Mouse (Mus musculus) embryonic facial prominence, embryonic 11.5 days (tissue): ENCODE measurements at regions not wholly inside any gene's neighbourhood (a gene's known extent, or its start where the extent isn't known, plus 50 kb on each side); places are given as distances from the start of the nearest gene placed in this dataset.

Experiments
- ATAC-seq: fragments of 200-750 bp; cut with Nextera tagmentation; replicated peaks from 2 replicates; pipeline ENCODE4 v1.8.0; 2017; ENCODE audit warnings: low read depth; ENCODE audit not compliant: insufficient number of reproducible peaks, low FRiP score, low TSS enrichment
- DNase-seq: peaks from one replicate; pipeline ENCODE4 v3.0.0-alpha.2; 2015; ENCODE audit warnings: low spot score
- H3K27ac ChIP-seq: fragments of 300-500 bp; sonication (generic); replicated peaks from 2 replicates; pipeline ENCODE4 v1.5.1; 2014; ENCODE audit warnings: mild to moderate bottlenecking, low read depth, low read length, control low read depth
- H3K27me3 ChIP-seq: fragments of 300-500 bp; sonication (generic); 2 replicates; pipeline ENCODE4 v1.6.1; 2014; ENCODE audit warnings: mild to moderate bottlenecking, low read length, moderate library complexity, mixed read lengths; ENCODE audit not compliant: control insufficient read depth, insufficient read depth
- H3K36me3 ChIP-seq: fragments of 300-500 bp; sonication (generic); replicated peaks from 2 replicates; pipeline ENCODE4 v1.6.1; 2014; ENCODE audit warnings: low read depth, mild to moderate bottlenecking, low read length, moderate library complexity, mixed read lengths; ENCODE audit not compliant: control insufficient read depth, insufficient read depth
- H3K4me1 ChIP-seq: fragments of 300-500 bp; sonication (generic); 2 replicates; pipeline ENCODE4 v1.6.1; 2014; ENCODE audit warnings: low read length, mixed read lengths; ENCODE audit not compliant: control insufficient read depth, insufficient read depth
- H3K4me2 ChIP-seq: fragments of 300-500 bp; sonication (generic); 2 replicates; pipeline ENCODE4 v1.6.1; 2014; ENCODE audit warnings: low read depth, mild to moderate bottlenecking, control low read depth, low read length, moderate library complexity
- H3K4me3 ChIP-seq: fragments of 300-500 bp; sonication (generic); 2 replicates; pipeline ENCODE4 v1.5.1; 2014; ENCODE audit warnings: low read depth, low read length, control low read depth
- H3K9ac ChIP-seq: fragments of 300-500 bp; sonication (generic); replicated peaks from 2 replicates; pipeline ENCODE4 v1.6.1; 2014; ENCODE audit warnings: mild to moderate bottlenecking, control low read depth, low read length
- H3K9me3 ChIP-seq: fragments of 300-500 bp; sonication (generic); replicated peaks from 2 replicates; pipeline ENCODE4 v1.6.1; 2016; ENCODE audit warnings: mild to moderate bottlenecking, low read length, inconsistent platforms, mixed read lengths; ENCODE audit not compliant: control insufficient read depth
- WGBS: fragments of 180-500 bp; shearing (Covaris S2); extraction: QIAGEN DNeasy Blood & Tissue Kit; methylation state at CpG from one replicate; pipeline ENCODE4 v1.1.7; 2014; 5-methylcytosine and 5-hydroxymethylcytosine counted together

DNA sequence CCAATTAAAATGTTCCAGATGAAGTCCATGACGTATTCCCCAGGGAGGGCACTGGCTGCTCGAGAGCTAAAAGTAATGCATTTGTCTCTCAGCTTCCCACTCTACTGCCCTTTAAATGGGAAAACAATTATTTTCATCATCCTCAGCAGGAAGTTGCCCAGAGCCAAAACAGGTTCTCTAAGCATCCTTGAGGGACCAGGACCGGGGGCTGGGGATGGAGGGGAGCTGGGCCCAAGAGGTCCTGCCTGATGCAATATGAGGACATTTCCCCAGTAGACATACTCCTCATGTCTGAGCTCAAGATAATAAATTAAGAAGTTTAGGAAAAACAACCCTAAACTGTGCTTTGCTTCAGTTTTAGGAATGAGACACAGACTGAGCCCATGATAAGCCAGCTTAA, 270.5 kb upstream of the Jarid2 start:
- Histone ChIP-seq H3K4me3 (no peak overlapping the region), H3K27me3 (no peaks in the 10 kb centered on the region), H3K36me3 (no peaks in the 10 kb centered on the region), H3K9ac (no peak overlapping the region), H3K27ac (no peak overlapping the region), H3K4me2 (no peak overlapping the region), H3K4me1 (no peaks in the 10 kb centered on the region), H3K9me3 (no peaks in the 10 kb centered on the region)
- ATAC-seq (no peak), DNase-seq (no peak)
- 35% methylated on average over 3 of the region's 3 CpGs for WGBS

DNA sequence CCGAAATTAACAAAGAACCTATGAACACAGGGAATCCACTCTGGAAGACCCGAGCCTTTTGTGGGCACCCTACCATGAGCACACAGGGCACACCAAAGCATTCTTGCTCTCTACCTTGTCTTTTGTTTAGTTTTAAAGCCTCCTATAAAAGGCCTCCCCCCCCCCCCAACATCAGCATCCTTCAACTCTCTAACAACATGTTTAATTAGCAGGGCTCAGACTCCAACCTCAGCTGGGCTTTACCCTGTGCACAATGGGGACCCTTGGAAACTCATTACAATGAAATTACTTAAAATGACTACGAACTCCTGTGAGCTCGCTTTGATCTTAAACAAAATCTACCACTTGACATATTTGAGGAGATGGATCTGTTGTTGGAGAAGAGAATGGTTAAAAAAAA, 270.1 kb upstream of the Jarid2 start:
- no peaks in the 10 kb centered on the region for H3K27me3 ChIP-seq
- ATAC-seq = no peak
- H3K27ac ChIP-seq = no peak overlapping the region
- no peaks in the 10 kb centered on the region for H3K9me3 ChIP-seq
- 56% methylated on average over 4 of the region's 4 CpGs for WGBS
- no peak overlapping the region for H3K4me3 ChIP-seq
- no peak overlapping the region for H3K4me2 ChIP-seq
- H3K36me3 ChIP-seq = no peaks in the 10 kb centered on the region
- H3K4me1 ChIP-seq = no peaks in the 10 kb centered on the region
- DNase-seq = no peak
- no peak overlapping the region for H3K9ac ChIP-seq

DNA sequence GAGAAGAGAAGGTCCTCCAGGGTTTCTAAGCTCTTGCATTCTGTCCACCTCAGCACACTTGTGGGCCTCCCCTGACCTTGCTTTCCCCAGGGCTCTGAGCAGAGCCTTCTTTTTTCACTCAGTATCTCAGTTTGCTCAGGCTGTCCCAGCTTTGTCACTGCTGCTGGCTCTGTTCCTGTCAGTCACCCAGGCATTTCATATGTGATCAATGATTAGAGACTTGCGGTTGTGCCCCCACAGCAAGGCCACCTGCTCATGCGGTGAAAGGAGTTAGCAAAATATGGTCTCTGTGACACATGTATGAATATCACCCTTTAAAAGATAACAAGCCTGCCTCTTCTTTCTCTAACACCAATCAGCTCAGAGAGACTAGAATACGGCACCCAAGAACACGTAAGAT, 265.6 kb upstream of the Jarid2 start:
- H3K4me2 ChIP-seq = no peak overlapping the region
- no peaks in the 10 kb centered on the region for H3K27me3 ChIP-seq
- H3K4me1 ChIP-seq = no peaks in the 10 kb centered on the region
- H3K27ac ChIP-seq = no peak overlapping the region
- 94% methylated on average over 4 of the region's 4 CpGs for WGBS
- H3K9me3 ChIP-seq = no peaks in the 10 kb centered on the region
- ATAC-seq (no peak), DNase-seq (no peak)
- no peak overlapping the region for H3K4me3 ChIP-seq
- H3K9ac ChIP-seq = no peak overlapping the region
- no peaks in the 10 kb centered on the region for H3K36me3 ChIP-seq

DNA sequence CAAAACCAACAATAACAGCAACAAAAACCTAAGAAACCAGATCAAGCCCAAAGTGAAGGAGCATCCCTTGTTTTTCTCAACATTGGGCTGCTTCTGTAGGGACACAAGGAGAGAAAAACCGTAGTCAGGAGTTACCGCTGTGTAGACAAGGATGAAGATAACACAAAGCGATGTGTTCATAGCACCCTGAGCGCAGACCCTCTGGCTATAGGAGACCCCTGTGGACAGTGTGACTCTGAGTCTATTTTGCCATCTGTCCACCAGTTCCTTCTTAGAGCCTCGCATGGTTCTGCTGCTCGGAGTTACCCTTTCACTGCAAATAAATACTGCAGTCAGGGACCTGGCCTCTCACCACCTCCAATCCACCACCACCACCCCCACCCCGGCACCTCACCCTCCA, 263.7 kb upstream of the Jarid2 start:
- Histone ChIP-seq H3K4me3 (no peak overlapping the region), H3K4me1 (no peaks in the 10 kb centered on the region), H3K27me3 (no peaks in the 10 kb centered on the region), H3K36me3 (no peaks in the 10 kb centered on the region), H3K9me3 (no peaks in the 10 kb centered on the region), H3K4me2 (no peak overlapping the region), H3K9ac (no peak overlapping the region), H3K27ac (no peak overlapping the region)
- DNase-seq = no peak
- WGBS = 77% methylated on average over 7 of the region's 7 CpGs
- no peak for ATAC-seq

DNA sequence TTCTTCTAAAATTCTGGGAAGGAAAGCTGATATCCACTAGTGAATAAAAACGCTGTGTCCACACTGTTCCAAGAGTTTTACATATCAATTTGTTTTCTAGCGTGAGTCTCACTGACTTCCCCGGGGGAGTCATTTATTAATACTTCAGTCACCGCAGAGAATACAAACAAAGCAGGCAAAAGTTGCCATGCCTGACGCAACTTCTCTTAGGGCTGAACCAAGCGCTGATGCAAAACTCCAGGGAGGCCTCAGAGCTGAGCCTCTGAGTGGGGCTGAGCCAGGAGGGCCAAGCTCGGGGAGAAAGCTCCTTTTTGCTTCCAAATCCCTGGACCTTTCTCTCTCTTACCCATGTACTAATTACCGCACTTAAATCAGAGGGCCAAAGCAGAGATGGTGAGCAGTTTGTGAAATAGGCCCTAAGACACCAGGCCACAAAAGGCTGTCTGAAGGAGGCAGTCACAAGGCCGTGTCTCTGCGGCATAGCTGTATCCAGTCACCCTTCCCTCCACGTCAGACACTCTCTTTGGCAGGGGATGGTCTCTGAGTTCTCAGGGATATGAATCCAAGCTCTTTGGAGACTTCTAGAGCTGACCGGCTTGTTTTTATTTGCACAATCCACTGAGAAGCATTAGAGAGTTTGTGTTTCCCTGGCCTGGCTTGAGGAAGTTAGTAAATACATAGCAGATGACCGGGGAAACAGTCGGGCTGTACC, 260.2 kb upstream of the Jarid2 start:
- H3K4me3 ChIP-seq = no peak overlapping the region
- H3K27me3 ChIP-seq = no peaks in the 10 kb centered on the region
- H3K9me3 ChIP-seq = no peaks in the 10 kb centered on the region
- no peak overlapping the region for H3K27ac ChIP-seq
- H3K36me3 ChIP-seq = no peaks in the 10 kb centered on the region
- ATAC-seq (no peak), DNase-seq (no peak)
- H3K4me1 ChIP-seq = no peaks in the 10 kb centered on the region
- WGBS = 75% methylated on average over 14 of the region's 14 CpGs
- no peak overlapping the region for H3K4me2 ChIP-seq
- no peak overlapping the region for H3K9ac ChIP-seq

DNA sequence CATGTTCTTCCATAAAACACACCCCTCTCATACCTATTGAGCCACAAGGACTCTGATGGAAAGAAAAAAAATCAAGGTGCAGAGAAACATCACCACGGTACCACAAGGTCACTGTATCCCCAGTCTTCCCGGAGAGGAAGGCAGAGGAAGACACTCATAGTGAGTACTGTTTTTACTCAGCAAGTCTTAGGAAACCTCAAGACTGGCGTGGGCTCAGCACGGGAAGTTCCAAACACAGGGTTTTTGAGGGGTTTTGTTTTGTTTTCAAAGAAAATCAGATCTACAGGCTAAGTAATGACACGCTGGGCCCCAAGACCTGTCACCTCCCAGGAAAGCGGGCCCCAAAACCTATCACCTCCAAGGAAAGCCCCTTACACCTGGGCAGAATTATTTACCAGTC, 259.6 kb upstream of the Jarid2 start:
- Histone ChIP-seq H3K9ac (no peak overlapping the region), H3K27me3 (no peaks in the 10 kb centered on the region), H3K4me2 (no peak overlapping the region), H3K4me3 (no peak overlapping the region), H3K36me3 (no peaks in the 10 kb centered on the region), H3K9me3 (no peaks in the 10 kb centered on the region), H3K27ac (no peak overlapping the region), H3K4me1 (no peaks in the 10 kb centered on the region)
- ATAC-seq (no peak), DNase-seq (no peak)
- WGBS = 85% methylated on average over 6 of the region's 6 CpGs

DNA sequence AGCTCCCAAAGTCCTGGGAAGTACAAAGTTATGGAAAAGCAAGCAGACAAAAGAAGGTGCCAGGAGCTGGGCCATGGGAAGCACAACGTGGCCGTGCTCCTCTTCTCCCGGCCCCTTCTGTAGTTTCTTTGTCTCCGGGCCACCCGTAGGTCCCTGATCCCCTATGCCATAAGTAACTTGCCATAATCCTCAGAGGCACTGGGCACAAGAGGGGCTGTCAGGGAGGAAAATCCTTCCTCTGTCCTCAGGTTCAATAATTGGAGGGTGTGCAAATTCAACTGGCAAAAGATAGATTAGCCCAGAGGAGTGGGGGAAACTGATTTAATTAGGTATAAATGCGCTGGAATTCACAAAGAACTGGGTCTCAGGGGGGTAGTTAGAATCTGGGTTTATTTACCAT, 256.1 kb upstream of the Jarid2 start:
- Histone ChIP-seq H3K4me2 (no peak overlapping the region), H3K4me1 (no peaks in the 10 kb centered on the region), H3K9ac (no peak overlapping the region; the same call in 1 of the 2 replicates), H3K27me3 (no peaks in the 10 kb centered on the region), H3K27ac (no peak overlapping the region), H3K4me3 (no peak overlapping the region), H3K36me3 (no peaks in the 10 kb centered on the region), H3K9me3 (no peaks in the 10 kb centered on the region)
- no peak for DNase-seq
- no peak for ATAC-seq
- 14% methylated on average over 6 of the region's 6 CpGs for WGBS

DNA sequence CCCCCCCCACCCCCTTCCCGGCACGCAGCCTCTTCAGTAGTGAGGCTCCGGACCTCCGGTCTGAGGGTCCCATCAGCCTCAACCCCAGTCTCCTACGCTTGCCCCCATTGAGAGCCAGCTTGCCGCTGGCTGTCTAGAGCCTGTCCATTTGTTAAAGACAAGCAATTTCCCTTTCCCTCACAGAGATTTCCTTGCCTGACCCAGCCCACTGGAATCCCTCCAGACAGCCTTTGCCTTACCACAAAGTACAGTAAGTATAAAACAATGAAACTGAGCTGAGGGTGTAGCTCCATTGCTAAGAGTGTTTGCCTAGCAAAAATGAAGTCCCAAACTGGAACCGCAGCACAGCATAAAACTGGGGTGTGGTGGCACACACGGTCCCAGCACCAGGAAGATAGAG, 252.4 kb upstream of the Jarid2 start:
- H3K27me3 ChIP-seq = no peaks in the 10 kb centered on the region
- H3K4me2 ChIP-seq = no peak overlapping the region
- no peaks in the 10 kb centered on the region for H3K9me3 ChIP-seq
- H3K27ac ChIP-seq = no peak overlapping the region
- WGBS = 69% methylated on average over 8 of the region's 8 CpGs
- no peak overlapping the region for H3K9ac ChIP-seq
- DNase-seq = no peak
- no peaks in the 10 kb centered on the region for H3K36me3 ChIP-seq
- no peak overlapping the region for H3K4me3 ChIP-seq
- H3K4me1 ChIP-seq = no peaks in the 10 kb centered on the region
- no peak for ATAC-seq
